Mouse (Mus musculus) lung, postnatal 0 days (tissue): Measurements from ENCODE around the gene Dnali1.

Source experiments
- CTCF ChIP-seq: IDR thresholded peaks from 2 replicates; pipeline ENCODE4 v1.5.1; 2016; ENCODE audit warnings: antibody characterized with exemption, mild to moderate bottlenecking
- EP300 ChIP-seq: IDR thresholded peaks from 2 replicates; pipeline ENCODE4 v1.6.1; 2016; ENCODE audit warnings: antibody characterized with exemption, mild to moderate bottlenecking, control low read depth

DNA sequence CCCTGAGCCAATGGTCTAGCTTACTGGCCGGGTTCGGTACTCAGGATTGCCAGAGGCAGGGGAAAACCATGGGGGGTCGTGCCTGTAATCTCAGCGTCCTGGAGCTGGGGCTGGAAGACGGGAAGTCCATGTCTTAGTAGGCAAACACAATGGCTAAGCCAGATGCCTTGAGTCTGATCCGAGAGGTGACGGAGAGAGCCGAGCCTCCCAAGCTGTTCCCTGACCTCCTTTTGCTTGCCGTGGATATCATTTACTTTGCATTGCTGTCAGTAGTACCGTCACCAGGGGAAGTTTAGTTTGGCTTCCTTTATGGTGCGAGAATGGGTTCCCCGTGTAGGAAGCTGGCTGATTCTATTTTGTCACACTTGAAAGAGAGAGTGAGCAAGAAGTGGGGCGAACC lies 35.8 kb upstream of the Dnali1 start:
- TF ChIP-seq CTCF: no peak
- TF ChIP-seq EP300: no peak
